ENCODE assay signal across 7 mouse cellular contexts in the genomic region with DNA sequence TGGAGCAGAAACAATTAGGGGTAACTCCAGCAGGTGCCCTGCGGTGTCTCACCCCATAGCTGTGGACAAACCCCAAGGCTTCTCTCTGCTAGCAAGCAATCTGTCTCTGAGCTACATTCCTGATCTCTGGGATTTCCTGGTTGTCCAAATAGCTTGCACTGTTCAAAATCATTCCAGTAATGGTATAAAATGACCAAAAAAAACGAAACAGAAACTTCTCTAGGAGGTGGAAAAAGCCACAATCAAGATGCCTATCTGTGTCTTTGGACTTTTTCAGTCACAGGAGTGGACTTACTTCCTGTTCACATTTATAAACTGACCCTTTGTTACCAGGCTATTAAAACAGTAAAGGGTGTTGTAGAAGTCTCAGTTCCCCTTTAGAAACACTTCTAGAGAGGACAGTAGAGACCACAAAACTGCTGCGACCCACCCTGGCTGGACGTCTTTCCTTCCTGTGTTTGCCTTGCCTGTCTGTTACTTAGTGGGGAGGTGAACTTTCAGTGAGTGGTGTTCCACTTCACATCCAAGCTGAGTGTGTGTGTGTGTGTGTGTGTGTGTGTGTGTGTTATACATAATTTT. TPM values are rescaled to one million over a fixed set of nuclear protein-coding genes. Genes with fewer than 3 reads are reported as not detected.
DNase-seq lines count a peak whose midpoint lies in the region; ATAC-seq and TF ChIP-seq lines count a peak whose summit lies in the region.

No protein-coding gene starts in this region.

- WGBS in spleen, adult 2 months = 12% methylated on average over 4 of the region's 4 CpGs
- WGBS in heart, postnatal 0 days = 67% methylated on average over 4 of the region's 4 CpGs
- WGBS in macrophage (ENCODE audit: missing documents) = 5% methylated on average over 4 of the region's 4 CpGs

- H3K9me3 ChIP-seq in heart, postnatal 0 days (replicated peaks; ENCODE audit: control insufficient read depth, low read length) = no peaks in the 10 kb centered on the region

- DNase-seq in spleen, adult 2 months (ENCODE audit: low read depth in 1 of 2, low spot score in 2 of 2) = peak; percentile 27 to 39
- no peak for DNase-seq in spleen, postnatal 4 days (ENCODE audit: low spot score in 2 of 2)
- no peak for DNase-seq in heart, postnatal 0 days (ENCODE audit: low spot score)
- no peak for DNase-seq in ovary, adult 18-20 months (ENCODE audit: low spot score)
- no peak for DNase-seq in embryo, embryonic 9.5 days (ENCODE audit: extremely low spot score)

- peaks cover 17% of the 10 kb centered on the region for H3K79me2 ChIP-seq in macrophage (ENCODE audit: inconsistent target)

- H3K9ac ChIP-seq in heart, postnatal 0 days (replicated peaks; ENCODE audit: low read depth, low read length) = no peak overlapping the region

- no peaks in the 10 kb centered on the region for H3K27me3 ChIP-seq in spleen, adult 2 months (ENCODE audit: control insufficient read depth, insufficient read depth, low read length)
- H3K27me3 ChIP-seq in heart, postnatal 0 days (ENCODE audit: control insufficient read depth, insufficient read depth, low read length) = peaks cover 14% of the 10 kb centered on the region

- no peak for TF ChIP-seq CTCF in spleen, adult 2 months (IDR thresholded peaks at IDR 0.05; ENCODE audit: extremely low read depth, insufficient read depth, insufficient read length, insufficient replicate concordance)
- no peak for TF ChIP-seq CTCF in heart, postnatal 0 days (IDR thresholded peaks at IDR 0.05; ENCODE audit: low read depth)

- peaks cover 26% of the 10 kb centered on the region for H3K4me1 ChIP-seq in spleen, adult 2 months (ENCODE audit: control insufficient read depth, insufficient read depth, insufficient read length)
- no peaks in the 10 kb centered on the region for H3K4me1 ChIP-seq in heart, postnatal 0 days (ENCODE audit: control insufficient read depth, insufficient read depth)

- H3K4me3 ChIP-seq in spleen, adult 2 months (ENCODE audit: extremely low read depth, insufficient read depth, insufficient read length) = peak overlapping the region; percentile 55
- no peak overlapping the region; the same call in 1 of the 2 replicates for H3K4me3 ChIP-seq in heart, postnatal 0 days (ENCODE audit: low read depth, low read length)
- H3K4me3 ChIP-seq in macrophage (ENCODE audit: inconsistent target) = peak overlapping the region; percentile 17; the same call in 1 of the 2 replicates

- peak overlapping the region; percentile 84 for H3K27ac ChIP-seq in spleen, adult 2 months (ENCODE audit: insufficient read depth, low read length)
- no peak overlapping the region for H3K27ac ChIP-seq in heart, postnatal 0 days (ENCODE audit: low read depth)
- peak overlapping the region; percentile 79 for H3K27ac ChIP-seq in macrophage

- TF ChIP-seq POLR2A in spleen, adult 2 months (IDR thresholded peaks at IDR 0.05; ENCODE audit: low read depth, low read length) = no peak

- no peak for ATAC-seq in heart, postnatal 0 days (ENCODE audit: insufficient read depth, low read depth)
- ATAC-seq in inflammation-experienced regulatory T-cells, adult 6 months = no peak

- TF ChIP-seq EP300 in heart, postnatal 0 days (IDR thresholded peaks at IDR 0.05; ENCODE audit: low read depth) = no peak

- H3K4me2 ChIP-seq in heart, postnatal 0 days (ENCODE audit: low read depth, low read length) = peak overlapping the region; percentile 49

- H3K36me3 ChIP-seq in spleen, adult 2 months (ENCODE audit: control insufficient read depth, insufficient read depth, low read length) = no peaks in the 10 kb centered on the region
- no peaks in the 10 kb centered on the region for H3K36me3 ChIP-seq in heart, postnatal 0 days (replicated peaks; ENCODE audit: control insufficient read depth, insufficient read depth, low read length)
- 0 out of 2 replicates have a peak, but pooled peaks cover 7% of the 10 kb centered on the region for H3K36me3 ChIP-seq in macrophage (ENCODE audit: inconsistent target)

RNA-seq across cellular contexts. Expression of a gene that starts 0.7 kb away (rescaled TPM):
- polyA plus RNA-seq in spleen, adult 2 months (2012; rRNA removed) = 18.9 and 27.5 TPM in 2 replicates
- 0.66 and 0.80 TPM in 2 replicates for total RNA-seq in heart, postnatal 0 days (2014; rRNA removed; ENCODE audit: low replicate concordance)
- polyA plus RNA-seq in heart, postnatal 0 days (2015; fragmentation: Nextera tagmentation; extraction: Ambion mirVana) = 0.10 and 0.14 TPM in 2 replicates
- 100 to 1,000 TPM in 18 of 26 experiments, 10 to 100 TPM in 8; 10.9 to 802 (median 358) TPM for total RNA-seq in macrophage (2018; cell fraction: chromatin; rRNA removed)
- total RNA-seq in macrophage (2018; cell fraction: cytosol; rRNA removed) = 100 to 1,000 TPM in 15 of 26 experiments, 10 to 100 TPM in 9, 1 to 10 TPM in 2; 8.0 to 364 (median 152) TPM
- 1,000 to 10,000 TPM in 1 of 26 experiments, 100 to 1,000 TPM in 20, 10 to 100 TPM in 5; 11.4 to 1,003 (median 403) TPM for total RNA-seq in macrophage (2018; cell fraction: nucleus; rRNA removed)
- 2.9 to 43.2 TPM (median 3.8 TPM) in 3 replicates for polyA plus RNA-seq in macrophage (2018)
- 1 to 10 TPM; 3.2 to 6.0 (median 3.5) TPM for polyA plus RNA-seq in inflammation-experienced regulatory T-cells, adult 6 months (2017; shearing (Covaris generic))

RNA-seq across cellular contexts. Expression of a gene that starts 18.8 kb away (rescaled TPM):
- 29.9 and 31.2 TPM in 2 replicates for polyA plus RNA-seq in spleen, adult 2 months (2012; rRNA removed)
- total RNA-seq in heart, postnatal 0 days (2014; rRNA removed; ENCODE audit: low replicate concordance) = 11.9 and 26.6 TPM in 2 replicates
- polyA plus RNA-seq in heart, postnatal 0 days (2015; fragmentation: Nextera tagmentation; extraction: Ambion mirVana) = 34.6 and 37.3 TPM in 2 replicates
- total RNA-seq in macrophage (2018; cell fraction: chromatin; rRNA removed) = 10 to 100 TPM; 19.6 to 45.0 (median 30.8) TPM
- total RNA-seq in macrophage (2018; cell fraction: cytosol; rRNA removed) = 10 to 100 TPM; 12.1 to 28.7 (median 22.8) TPM
- total RNA-seq in macrophage (2018; cell fraction: nucleus; rRNA removed) = 10 to 100 TPM; 18.0 to 42.1 (median 28.9) TPM
- polyA plus RNA-seq in macrophage (2018) = 10.7 to 20.4 TPM (median 18.3 TPM) in 3 replicates
- 10 to 100 TPM; 12.9 to 19.5 (median 17.3) TPM for polyA plus RNA-seq in inflammation-experienced regulatory T-cells, adult 6 months (2017; shearing (Covaris generic))

RNA-seq across cellular contexts. Expression of a gene that starts 43.5 kb away (rescaled TPM):
- 0.47 and 0.67 TPM in 2 replicates for polyA plus RNA-seq in spleen, adult 2 months (2012; rRNA removed)
- not detected in 2 replicates for total RNA-seq in heart, postnatal 0 days (2014; rRNA removed; ENCODE audit: low replicate concordance)
- 0.08 and 0.10 TPM in 2 replicates for polyA plus RNA-seq in heart, postnatal 0 days (2015; fragmentation: Nextera tagmentation; extraction: Ambion mirVana)
- total RNA-seq in macrophage (2018; cell fraction: chromatin; rRNA removed) = not detected
- total RNA-seq in macrophage (2018; cell fraction: cytosol; rRNA removed) = under 1 TPM in 1 of 26 experiments, not detected in 25; 0.13 TPM
- not detected for total RNA-seq in macrophage (2018; cell fraction: nucleus; rRNA removed)
- polyA plus RNA-seq in macrophage (2018) = not detected in 3 replicates
- not detected for polyA plus RNA-seq in inflammation-experienced regulatory T-cells, adult 6 months (2017; shearing (Covaris generic))

RNA-seq across cellular contexts. Expression of a gene that starts 50.7 kb away (rescaled TPM):
- polyA plus RNA-seq in spleen, adult 2 months (2012; rRNA removed) = 33.6 and 45.1 TPM in 2 replicates
- 17.7 and 21.9 TPM in 2 replicates for total RNA-seq in heart, postnatal 0 days (2014; rRNA removed; ENCODE audit: low replicate concordance)
- polyA plus RNA-seq in heart, postnatal 0 days (2015; fragmentation: Nextera tagmentation; extraction: Ambion mirVana) = 7.2 and 7.7 TPM in 2 replicates
- under 1 TPM in 3 of 26 experiments, not detected in 23; 0.13 to 0.28 (median 0.13) TPM for total RNA-seq in macrophage (2018; cell fraction: chromatin; rRNA removed)
- total RNA-seq in macrophage (2018; cell fraction: cytosol; rRNA removed) = under 1 TPM in 2 of 26 experiments, not detected in 24; 0.13 to 0.15 TPM
- total RNA-seq in macrophage (2018; cell fraction: nucleus; rRNA removed) = under 1 TPM in 1 of 26 experiments, not detected in 25; 0.05 TPM
- not detected in 3 replicates for polyA plus RNA-seq in macrophage (2018)
- not detected for polyA plus RNA-seq in inflammation-experienced regulatory T-cells, adult 6 months (2017; shearing (Covaris generic))

RNA-seq across cellular contexts. Expression of a gene that starts 55.3 kb away (rescaled TPM):
- 1.9 and 2.4 TPM in 2 replicates for polyA plus RNA-seq in spleen, adult 2 months (2012; rRNA removed)
- not detected in 2 replicates for total RNA-seq in heart, postnatal 0 days (2014; rRNA removed; ENCODE audit: low replicate concordance)
- not detected in 2 replicates for polyA plus RNA-seq in heart, postnatal 0 days (2015; fragmentation: Nextera tagmentation; extraction: Ambion mirVana)
- 1 to 10 TPM in 1 of 26 experiments, under 1 TPM in 23, not detected in 2; 0.20 to 1.1 (median 0.48) TPM for total RNA-seq in macrophage (2018; cell fraction: chromatin; rRNA removed)
- total RNA-seq in macrophage (2018; cell fraction: cytosol; rRNA removed) = under 1 TPM in 12 of 26 experiments, not detected in 14; under 0.01 to 0.11 (median 0.04) TPM
- total RNA-seq in macrophage (2018; cell fraction: nucleus; rRNA removed) = under 1 TPM in 16 of 26 experiments, not detected in 10; 0.15 to 0.63 (median 0.26) TPM
- not detected in 3 replicates for polyA plus RNA-seq in macrophage (2018)
- not detected for polyA plus RNA-seq in inflammation-experienced regulatory T-cells, adult 6 months (2017; shearing (Covaris generic))

Comparison
In these comparisons a context has a peak if more than half of its experiments do, and no peak if none do; other contexts are left out.
1. DNase-seq: peak in spleen, adult 2 months (2 of 2); none in spleen, postnatal 4 days (0 of 2), heart, postnatal 0 days (single experiment), ovary, adult 18-20 months (single experiment) and embryo, embryonic 9.5 days (single experiment).